Mouse (Mus musculus) frontal cortex, adult 2 months (tissue): ENCODE measurements around the gene Eps8l1. TPM values are rescaled to one million over a fixed set of nuclear protein-coding genes. Genes with fewer than 3 reads are reported as not detected.

Source experiments
- DNase-seq, 2 experiments: peaks; one replicate each; pipeline ENCODE4 v3.0.0; 2022; ENCODE audit warnings: low spot score in 1 of 2; ENCODE audit errors: extremely low spot score in 1 of 2
- polyA plus RNA-seq: library from polyadenylated mRNA; depleted of rRNA; stranded (reverse); fragments of >200 nt; gene quantifications from 2 replicates; pipeline ENCODE4 v1.2.3, GENCODE M21; 2012

The Eps8l1 gene
- polyA plus RNA-seq, 1 experiment = 8.2 TPM

GRCm38 (mm10) chr7:4473940-4474339 lies 13.5 kb downstream of the Eps8l1 start:
- no peak for DNase-seq

DNA sequence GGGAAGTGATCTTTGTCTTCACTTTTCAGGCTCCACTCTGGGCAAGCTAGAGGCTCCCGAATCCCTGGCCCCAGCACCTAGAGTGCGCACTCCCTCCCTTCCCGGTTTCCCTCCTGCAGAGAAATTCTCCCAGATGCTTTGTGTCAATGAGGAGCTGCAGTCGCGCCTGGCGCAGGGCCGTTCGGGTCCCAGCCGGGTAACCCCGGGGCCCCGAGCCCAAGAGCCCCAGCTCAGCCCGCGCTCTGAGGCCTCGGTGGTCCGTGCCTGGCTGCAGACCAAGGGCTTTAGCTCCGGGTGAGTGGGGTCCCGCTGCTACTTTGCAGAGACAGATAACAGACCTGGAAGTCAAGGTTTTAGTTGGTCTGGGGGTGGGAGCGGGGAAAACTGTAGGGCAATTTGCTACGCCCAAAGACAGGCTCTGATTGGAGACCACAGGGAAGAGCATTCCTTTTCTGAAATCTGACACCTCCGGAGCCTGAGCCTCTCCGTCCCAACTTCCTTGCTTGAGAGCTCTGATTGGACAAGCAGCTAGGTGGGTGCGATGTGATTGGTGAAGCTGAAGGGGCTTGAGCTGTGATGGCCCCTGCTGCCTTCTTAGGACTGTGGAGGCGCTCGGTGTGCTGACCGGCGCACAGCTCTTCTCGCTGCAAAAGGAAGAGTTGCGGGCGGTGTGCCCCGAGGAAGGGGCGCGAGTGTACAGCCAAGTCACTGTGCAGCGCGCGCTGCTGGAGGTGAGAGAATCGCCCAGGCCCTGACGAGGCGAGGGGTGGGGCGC lies 17.7 kb downstream of the Eps8l1 start:
- peak; percentile 57 to 74 for DNase-seq

GRCm38 (mm10) chr7:4478796-4479291 lies 18.4 kb downstream of the Eps8l1 start:
- no peak for DNase-seq

GRCm38 (mm10) chr7:4479674-4480073 lies 19.2 kb downstream of the Eps8l1 start:
- peak in 1 of 2 experiments; percentile 65 for DNase-seq

DNA sequence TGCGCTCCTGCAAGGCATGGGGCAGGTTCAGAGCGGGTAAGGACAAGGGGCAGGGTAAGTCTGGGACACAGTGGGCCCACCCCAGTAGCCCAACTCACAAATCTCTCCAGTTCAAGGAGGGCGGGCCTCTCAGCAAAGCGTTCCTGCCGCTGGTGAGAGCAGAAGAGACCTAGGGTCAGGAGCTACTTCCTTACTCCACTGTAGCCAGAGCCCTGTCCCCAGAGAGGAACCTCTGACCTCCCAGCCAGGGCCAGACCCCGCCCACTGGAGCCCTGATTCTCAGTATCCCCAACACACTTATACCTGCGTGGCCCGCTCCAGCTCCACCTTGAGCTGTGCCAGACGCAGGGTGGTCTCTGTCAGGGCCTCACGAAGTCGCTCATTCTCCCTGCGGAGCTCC lies 21.8 kb downstream of the Eps8l1 start:
- DNase-seq = no peak

- no peak for DNase-seq
These were observed 30.8 kb downstream of the Eps8l1 start for GRCm38 (mm10) chr7:4491308-4491707.

DNA sequence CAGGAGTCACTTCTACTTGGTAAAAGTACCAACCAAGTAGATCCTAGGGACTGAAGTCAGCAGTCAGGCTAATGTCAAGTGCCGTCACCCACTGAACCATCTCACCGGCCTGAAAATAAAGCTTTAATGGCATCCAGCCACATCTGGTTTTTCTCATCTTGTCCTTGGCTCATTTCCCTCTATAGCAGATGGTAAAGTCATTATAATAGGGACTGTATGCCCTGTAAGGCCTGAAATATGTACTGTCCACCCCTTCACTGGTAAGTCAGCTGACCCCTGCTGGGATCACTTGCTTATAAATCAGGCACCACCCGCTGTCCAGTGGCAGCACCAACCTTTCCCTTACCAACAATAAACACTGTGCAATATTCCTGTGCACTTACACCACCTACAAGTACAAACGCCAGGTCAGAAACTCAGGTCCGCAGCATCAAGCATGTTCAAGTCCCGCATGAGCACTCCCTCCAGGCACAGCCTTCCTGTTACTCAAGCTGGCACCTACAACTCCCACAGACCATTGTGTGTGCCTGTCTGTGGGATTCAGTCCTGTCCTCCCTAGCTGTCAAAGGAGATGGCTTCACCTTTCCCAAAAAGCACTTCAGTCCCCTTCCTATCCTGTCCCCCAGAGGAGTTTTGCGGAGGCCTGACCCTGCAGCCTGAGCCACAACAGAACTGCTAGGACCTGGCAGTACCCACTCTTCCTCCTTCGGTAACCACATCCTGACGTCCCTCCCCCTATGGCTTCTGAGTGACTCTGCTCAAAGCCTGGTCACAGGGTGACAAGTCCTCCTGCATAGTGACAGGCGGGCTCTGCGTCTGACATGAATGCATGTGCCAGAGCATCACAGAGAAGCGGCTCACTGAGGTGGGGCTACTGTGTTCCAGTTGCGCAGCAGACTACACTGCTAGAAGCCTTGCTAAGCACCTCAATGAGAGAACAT lies 32.1 kb downstream of the Eps8l1 start:
- no peak for DNase-seq

- no peak for DNase-seq
These were observed 33.5 kb downstream of the Eps8l1 start for GRCm38 (mm10) chr7:4493991-4494390.

- no peak for DNase-seq
These were observed 36.0 kb downstream of the Eps8l1 start for GRCm38 (mm10) chr7:4496468-4496867.

GRCm38 (mm10) chr7:4497271-4497903 lies 36.9 kb downstream of the Eps8l1 start:
- no peak for DNase-seq

GRCm38 (mm10) chr7:4498251-4498650 lies 37.8 kb downstream of the Eps8l1 start:
- no peak for DNase-seq

GRCm38 (mm10) chr7:4499034-4499433 lies 38.6 kb downstream of the Eps8l1 start:
- no peak for DNase-seq

DNA sequence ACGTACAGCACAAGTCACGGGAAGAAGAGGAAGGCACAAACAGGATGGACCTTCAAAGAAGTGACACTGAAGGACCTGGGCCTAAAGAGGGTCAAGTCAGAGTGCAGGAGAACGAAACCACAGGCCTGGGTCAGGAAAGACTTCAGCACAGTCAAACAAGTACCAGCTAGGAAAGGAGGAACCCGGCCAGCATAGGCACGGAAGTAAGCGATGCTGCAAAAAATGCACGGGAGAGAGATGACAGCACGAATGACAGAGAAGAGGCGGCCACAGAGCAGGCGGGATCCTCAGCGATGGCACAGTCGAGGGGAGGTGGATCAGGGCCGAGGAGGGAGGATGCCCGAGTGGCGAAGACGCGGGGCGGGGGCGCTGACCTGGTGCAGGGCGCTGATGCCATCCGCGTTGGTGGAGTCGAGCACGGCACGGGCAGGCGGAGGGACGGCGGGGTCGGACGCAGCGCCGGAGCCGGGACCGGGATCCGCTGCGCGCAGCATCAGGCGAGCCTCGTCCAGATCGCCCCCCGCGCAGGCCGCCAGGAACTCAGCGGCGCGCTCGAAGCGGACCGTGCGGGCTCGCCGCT lies 40.5 kb downstream of the Eps8l1 start:
- peak; percentile 34 to 48 for DNase-seq

DNA sequence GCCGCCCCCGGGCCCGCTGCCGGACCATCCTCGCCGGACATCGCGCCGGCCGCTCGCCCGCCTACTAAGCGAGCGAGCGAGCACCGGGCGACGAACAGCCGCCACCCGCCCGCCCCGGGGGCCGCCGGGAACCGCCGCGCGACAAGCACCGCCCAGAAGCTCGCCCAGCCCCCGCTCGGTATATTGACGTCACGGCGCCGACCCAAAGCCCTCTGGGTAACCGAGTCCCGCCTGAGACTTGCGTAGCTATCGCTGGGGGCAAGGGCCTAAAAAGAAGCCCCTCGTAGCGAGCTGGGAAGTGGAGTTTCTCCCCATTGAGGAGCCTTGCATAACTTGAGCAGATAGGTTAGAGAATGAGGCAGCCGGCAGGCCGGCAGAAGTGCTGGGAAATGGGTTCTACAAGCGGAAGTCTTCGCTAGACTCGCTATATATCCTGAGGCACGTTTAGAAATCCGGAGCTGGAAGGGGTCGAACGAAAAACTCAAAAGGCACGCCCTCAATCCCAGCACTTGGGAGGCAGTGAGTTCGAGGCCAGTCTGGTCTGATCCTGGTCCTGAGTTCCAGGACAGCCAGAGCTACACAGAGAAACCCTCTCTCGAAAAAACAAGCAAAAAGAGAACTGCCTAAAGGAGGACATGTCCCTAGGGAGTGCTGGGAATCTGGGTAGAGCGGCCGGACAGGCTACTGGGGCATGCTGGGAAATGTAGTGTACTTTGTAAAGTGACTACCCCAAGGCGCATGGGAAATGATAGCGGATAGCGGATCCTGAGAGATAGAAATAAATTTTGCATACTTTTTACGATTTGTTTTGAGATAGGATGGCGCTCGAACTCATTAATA lies 41.3 kb downstream of the Eps8l1 start, which contains the start of gene Ppp1r12c:
Gene Ppp1r12c (minus strand): TSS at position 123 of the 840 bp plus-strand sequence.
- DNase-seq = peak; percentile 90 to 97

DNA sequence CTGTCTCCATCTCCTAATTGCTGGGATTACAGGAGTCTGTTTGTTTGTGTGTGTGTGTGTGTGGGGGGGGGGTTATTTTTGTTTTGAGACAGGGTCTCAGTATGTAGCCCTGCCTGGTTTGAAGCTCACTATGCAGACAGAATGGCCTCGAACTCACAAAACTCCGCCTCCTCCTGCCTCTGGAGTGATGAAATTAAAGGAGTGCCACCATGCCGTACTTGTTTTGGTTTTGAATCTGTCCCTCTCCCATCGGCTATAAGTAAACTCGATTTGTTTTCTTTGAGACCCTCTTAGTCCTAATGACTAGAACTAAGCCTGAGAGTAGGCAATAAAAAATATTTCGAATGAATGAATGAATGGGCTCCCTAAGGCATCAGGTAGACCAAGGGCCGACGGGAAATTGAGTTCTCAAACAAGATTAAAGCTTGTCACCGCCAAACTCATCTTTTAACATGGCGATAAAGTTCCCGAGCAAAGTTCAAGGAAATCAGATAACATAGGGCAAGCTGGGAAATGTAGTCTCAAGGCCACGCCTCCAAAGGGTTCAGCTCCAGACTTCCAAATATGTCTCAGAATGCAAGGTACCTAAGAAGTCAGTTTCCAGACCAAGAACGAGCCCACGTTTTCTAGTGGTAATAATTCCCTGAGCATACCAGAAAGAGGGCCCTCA lies 42.1 kb downstream of the Eps8l1 start:
- peak; percentile 85 to 87 for DNase-seq

DNA sequence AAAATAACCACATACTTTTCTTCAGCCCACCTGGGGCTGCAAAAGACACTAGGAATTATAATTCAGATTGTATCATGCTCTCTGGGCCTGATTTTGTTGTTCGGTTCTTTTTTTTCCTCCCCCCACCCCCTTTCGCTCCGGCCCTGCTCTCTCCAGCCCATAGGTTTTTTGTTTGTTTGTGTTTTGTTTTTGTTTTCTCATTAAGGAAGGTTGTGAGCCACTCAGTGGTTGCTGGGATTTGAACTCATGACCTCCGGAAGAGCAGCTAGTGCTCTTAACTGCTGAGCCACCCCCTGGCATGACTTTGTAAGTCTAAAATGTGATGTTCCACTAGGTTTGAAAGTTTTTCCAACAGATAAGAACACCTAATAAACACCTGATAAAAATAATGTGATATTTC lies 42.6 kb downstream of the Eps8l1 start:
- DNase-seq = no peak

- DNase-seq = no peak
These were observed 43.4 kb downstream of the Eps8l1 start for GRCm38 (mm10) chr7:4503858-4504257.

DNA sequence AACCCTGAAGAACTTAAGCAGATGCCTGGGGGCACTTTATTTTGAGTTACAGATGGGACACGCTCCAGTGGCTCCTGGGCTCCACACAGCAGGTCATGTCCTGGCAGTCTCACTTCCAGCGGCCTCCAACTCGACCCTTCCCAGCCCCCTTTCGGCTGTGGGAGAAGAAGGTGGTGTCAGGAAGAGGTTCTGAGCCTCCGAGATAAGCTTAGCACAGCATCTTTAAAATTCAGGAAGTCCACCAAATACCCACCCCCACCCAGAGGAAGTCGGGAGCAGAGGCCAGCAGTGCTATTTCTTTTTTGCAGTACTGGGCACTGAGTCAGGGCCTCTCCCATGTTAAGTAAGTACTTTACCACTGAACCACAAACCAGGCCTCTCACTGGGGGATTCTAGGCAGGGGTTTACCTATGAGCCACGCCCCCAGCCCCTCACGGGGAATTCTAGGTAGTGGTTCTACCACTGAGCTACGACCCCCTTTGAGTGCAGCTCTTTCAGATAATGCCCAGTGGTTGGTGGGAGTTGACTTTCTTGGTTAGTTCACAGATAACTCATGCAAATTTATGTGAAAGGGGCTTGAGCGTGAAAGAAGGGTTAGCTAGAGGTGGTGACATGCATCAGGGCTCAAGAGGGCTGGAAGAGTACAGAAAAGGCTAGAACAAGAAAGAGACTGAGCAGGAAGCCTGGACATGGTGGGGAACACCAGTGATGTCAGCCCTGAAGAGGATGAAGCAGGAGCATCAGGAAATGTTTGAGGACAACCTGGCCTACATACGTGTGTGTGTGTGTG lies 44.4 kb downstream of the Eps8l1 start:
- no peak for DNase-seq
